Mouse (Mus musculus) layer of hippocampus, postnatal 10 days (tissue): ENCODE data around the gene Grik1. TPM values are rescaled to one million over a fixed set of nuclear protein-coding genes. Genes with fewer than 3 reads are reported as not detected.

Experiments
- DNase-seq, 2 experiments: peaks; one replicate each; pipeline ENCODE4 v3.0.0; 2021; ENCODE audit warnings: low spot score in 2 of 2
- long read RNA-seq: library from polyadenylated mRNA; stranded (forward); transcript quantifications from one replicate; pipeline ENCODE4 v2.0.0, GENCODE M21; 2023
- total RNA-seq, 2 experiments: library from RNA; stranded (reverse); gene quantifications; 2 replicates each; pipeline ENCODE4 v1.2.3; 2021

Grik1 gene
- total RNA-seq, result 10 to 100 TPM; 29.8 to 32.1 TPM
- long read RNA-seq, partial matches to known transcripts, result 1 of 2 reads
- long read RNA-seq, other reads (novel, unspliced or antisense), result 1 of 2 reads

DNA sequence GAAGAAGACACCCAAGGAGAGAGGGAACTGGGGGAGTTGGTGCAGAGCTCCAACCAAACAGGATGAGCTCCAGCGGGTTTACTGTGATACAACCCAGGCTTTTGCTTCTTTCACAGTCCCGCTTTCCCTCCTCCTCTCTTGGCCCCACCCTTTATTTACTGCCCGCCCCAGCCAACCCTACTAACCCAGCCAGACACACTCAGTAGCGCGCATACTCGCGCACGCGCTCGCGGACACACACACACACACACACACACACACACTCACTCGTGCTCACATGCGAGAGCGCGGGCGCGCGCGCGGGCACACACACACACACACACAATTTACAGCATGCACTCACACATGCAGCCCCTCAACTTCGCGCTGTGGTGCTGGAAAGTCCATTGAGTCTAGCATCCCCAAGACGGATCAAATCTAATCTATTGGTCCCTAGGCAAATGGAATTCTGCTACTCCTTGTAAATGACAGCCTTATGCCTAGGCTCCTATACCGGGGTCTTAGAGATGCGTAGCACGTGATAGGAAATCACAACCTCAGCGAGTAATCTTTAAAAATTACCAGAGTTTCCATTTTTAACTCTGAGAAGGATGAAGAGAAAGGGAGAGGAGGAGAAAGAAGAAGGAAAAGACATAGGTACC, at the start of gene Grik1:
Gene Grik1 (minus strand): TSS at position 134 of the 641 bp plus-strand sequence.
- peak; percentile 33 to 55 for DNase-seq

DNA sequence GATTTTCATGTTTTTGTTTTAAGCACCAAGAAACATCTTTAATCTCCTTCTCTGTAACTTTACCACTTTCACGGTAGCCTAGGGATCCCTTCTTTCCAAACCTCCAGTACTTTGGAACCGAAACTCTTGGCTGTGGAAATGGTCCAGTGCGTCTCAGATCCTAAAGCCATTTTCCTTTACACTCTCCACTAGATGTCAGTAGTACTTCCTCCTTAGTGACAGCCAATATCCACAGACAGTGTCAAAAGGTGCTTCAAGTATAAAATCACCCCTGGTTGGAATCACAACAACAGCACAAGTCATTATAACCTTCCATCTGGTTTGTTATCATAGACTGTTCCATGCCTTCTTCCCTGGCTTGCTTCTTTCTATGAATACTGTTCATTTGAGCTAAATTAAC, 4.1 kb upstream of the Grik1 start:
- DNase-seq, result no peak

DNA sequence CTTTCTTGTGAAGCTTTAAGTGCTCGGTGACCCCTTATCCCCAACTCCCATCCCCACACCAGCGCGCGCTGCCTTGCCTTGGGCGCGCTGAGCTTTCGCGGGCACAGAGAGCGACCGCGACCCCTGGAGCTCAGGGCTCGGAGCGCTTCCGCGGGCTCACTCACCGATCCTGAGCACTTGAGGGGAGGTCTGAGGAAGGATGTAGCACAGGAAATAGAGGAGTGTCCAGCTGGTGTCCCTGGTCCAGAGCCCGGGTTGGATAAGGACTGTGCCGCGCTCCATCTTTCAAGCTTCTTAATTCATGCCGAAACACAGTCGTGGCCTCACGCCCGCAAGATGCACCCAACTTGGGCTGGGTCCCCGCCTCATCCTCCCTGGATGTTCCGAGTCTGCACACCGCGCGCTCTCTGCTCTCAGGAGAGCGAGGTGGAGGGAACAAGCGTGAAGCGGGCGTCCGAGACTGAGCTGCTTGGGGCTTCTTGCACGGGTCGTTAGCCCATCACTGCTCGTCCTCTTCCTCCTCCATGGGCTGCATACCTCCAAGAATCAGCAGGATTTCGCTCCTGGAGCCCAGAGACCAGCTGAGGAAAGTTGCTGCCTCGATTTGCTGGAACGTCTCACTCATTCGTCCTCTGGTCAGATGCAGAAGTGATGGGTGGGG, 514 bp downstream of the Grik1 start:
- peak; percentile 4 to 17 for DNase-seq

DNA sequence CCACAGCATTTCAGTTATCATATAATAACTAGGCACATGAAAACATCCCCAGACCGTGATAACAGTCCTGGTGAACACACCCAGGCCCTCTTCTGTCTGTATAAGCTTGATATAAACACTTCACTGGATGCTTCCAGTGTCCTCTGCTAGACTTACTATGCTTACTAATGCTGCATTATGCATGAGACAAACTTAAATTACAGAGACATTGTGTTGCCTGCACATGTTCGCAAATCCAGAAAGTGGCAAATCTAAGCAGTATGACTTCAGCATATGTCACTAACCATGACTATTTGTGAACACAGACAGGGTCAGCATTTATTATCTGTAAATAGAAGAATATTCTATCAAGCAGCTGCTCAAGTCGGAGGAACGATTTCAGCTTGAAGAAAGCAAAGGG, 31.7 kb downstream of the Grik1 start:
- DNase-seq, result no peak

DNA sequence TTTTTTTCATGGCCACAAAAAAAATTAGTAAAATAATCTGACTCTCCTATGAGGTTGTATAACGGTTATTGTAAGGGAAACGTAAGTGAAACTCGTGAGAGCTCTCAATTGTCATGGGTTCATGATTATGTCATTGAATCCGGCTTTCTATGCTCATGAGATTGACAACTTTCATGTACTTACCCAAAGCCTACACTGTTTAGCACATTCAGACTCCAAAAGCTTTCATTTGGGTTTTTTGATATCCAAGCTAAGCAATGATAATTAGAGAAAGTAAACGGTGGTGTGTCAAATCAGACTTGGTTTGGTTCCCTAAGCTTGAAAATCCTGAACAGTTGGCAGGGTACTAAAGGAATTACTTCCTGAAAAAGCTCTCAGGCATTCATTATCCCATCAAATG, 33.0 kb downstream of the Grik1 start:
- DNase-seq, result no peak

DNA sequence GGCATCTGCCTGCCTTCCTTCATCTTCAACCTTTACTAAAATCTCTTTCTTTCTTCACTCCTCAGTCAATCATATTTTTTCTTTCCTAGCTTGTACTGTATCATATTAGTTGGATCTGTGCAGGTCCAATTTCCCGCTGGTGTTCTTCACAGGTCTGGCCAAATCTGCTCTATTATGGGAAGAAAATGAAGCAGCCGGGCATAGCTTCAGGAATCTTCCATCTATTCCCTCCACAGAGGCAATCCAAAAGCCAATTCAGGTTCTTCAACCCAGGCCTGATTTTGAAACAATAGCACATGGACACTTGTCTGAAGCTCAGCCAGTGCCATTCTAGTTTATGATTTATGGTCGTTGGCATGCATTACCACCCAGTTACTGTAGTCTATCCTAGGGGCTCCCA, 34.0 kb downstream of the Grik1 start:
- DNase-seq, result no peak

DNA sequence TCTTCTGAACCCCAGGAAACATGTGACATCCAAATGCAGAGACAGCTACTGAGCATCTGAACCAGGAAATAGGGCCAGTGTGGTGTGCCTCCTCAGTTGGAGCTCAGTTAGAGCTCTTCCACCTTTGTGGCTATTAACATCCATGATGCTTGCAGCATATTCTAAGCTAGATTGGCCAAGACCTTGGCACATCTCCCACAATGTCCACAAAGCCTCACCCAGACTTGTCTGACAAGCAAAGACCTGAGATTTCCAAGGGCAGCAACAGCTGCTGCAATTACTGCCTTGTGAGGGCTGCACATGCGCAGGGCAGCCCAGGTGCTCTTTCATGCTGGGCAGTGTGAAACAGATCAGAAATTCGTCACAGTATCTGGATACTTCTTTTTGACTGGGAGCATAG, 37.4 kb downstream of the Grik1 start:
- DNase-seq, result no peak

DNA sequence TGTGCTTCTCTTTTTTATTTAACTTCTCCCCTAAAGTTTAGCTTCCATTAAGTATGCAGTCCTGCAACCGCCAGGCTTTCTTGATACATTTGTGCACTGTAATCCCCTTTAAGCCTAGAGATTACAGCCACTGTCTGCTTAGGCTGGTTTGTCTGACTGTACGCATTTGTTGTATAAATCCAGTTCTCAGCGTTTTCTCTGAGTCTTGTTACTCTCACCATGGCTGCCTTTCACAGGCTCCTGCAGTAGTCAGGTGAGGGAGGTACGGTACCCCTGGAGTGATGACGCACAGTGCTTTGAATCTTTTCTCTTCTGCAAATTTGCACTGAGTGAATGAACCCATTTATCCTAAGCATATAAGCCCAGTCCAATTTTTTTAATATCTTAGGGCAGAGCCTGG, 39.0 kb downstream of the Grik1 start:
- no peak for DNase-seq

DNA sequence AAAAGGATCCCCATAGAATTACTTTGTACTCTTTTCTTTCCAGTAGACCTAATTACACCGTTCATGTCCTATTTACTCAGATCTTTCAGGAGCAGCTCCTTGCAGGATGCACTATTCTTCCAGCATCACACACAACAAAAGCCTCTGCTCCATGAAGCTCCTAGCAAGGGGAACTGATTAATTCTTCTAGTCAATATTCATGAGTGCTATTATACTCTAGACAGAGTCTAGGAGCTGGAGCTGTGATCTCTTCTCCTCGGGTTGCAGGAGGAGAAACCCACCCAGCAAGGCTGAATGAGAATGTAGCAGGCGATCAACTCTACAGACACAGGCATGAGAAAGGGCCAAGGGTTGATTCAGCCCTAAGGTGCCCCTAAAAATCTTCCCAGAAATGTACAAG, 40.2 kb downstream of the Grik1 start:
- no peak for DNase-seq

DNA sequence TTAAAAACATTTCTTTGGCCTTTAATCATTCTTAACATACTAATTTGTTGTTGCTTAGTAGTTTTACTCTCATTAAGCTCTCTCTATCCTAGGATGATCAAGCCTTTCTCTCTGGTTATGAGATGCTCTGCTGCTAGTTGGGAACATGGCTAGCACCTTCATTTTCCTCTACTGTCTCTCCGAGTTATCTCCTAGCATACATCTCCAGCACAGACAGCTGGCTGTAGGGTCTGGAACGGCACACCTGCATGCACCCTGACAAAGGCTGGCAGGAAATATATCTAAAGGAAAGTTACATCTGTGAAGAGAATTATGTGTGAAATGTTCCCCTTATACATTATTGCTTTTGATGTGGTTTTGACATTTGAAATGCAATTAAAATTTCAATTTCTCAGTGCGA, 42.5 kb downstream of the Grik1 start:
- DNase-seq, result no peak

DNA sequence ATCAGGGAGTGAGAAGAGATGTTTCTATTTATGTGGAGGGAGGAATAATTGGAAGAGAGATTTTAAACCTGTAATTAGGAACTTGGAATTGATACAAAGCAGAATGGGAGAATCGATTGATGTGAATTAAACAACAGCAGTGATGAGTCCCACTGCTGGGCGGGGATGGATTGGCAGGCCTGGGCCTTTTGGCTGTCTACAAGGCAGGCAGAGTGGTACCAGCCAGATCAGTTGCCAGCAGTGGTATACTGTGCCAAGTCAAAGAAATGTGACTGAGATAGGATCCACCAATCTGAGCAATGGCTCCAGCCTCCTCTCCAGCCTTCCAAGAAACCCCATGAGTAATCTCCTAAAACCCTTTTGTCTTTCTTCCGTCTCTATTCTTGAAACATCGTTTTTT, 45.4 kb downstream of the Grik1 start:
- DNase-seq, result peak; percentile 26 to 47

DNA sequence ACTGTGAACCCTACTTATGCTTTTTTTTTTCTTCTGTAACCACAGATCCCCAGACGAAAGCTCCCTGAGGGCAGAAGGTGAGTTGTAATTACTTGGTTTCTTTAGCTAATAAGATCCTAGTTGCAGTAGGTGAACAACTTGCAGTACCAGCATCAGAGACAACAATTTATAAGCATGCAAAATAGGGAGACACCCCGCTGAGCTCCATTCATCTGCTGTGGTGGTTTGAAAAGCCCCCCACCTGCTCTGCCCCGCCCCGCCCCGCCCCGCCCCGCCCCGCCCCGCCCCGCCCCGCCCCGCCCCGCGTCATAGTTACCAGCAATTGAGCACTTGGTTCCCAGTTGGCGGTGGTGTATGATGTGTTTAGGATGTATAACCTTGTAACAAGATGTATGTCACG, 64.4 kb downstream of the Grik1 start:
- DNase-seq, result no peak

DNA sequence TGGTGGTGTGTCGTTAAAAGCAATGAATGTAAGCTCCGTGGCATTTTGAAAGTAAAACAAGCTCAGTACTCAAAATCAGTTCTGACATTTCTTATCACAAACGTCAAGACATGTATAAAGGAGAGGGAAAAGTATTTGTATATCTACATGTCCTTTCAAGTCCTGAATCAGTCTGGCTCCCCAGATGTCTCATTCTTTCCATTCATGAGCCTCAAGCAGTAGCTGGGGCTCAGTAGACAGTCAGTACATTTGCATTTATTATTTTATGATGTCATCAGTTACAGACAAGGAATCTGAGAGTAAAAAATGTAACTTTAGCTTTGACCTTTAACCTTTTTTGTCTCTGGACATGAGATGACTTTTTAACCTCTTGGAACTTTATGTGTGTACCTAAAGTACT, 68.1 kb downstream of the Grik1 start:
- no peak for DNase-seq

DNA sequence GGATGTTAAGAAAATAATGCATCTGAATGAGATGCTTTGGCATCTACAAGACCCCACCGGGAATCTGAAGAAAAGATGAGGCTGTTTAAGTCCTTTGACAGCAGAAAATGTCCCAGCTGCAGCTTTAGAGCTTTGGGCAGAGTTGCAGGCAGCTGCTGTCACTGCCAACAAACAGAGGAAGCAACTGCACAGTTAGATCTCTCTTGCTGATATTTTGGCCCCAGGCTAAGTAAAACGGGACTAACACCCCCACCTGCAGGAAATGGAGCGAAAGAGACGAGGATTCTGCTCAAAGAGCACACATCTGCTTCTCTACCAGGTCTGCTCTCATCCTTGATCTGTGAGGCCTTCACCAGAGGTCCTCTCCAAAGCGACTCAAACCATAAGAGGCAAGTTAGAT, 77.5 kb downstream of the Grik1 start:
- no peak for DNase-seq

DNA sequence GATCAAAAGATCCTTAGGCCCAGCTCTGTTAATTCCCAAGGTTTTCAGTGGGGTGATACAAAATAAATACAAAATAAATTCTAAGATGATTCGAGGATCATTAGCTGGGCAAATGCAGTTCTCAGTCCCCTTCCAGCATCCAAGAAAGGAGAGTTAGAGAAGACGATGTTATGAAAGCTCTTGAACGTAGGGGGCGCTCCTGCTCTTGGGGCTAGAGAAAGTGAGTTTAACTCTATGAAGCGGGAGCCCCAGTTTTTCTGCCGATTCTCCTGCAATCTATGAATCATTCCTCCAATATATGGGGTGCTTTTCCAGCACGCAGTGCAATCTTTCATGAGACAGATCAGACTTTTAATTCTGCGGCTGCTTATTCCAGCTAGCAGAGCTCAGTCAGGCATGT, 78.2 kb downstream of the Grik1 start:
- DNase-seq, result peak in 1 of 2 experiments; percentile 23

DNA sequence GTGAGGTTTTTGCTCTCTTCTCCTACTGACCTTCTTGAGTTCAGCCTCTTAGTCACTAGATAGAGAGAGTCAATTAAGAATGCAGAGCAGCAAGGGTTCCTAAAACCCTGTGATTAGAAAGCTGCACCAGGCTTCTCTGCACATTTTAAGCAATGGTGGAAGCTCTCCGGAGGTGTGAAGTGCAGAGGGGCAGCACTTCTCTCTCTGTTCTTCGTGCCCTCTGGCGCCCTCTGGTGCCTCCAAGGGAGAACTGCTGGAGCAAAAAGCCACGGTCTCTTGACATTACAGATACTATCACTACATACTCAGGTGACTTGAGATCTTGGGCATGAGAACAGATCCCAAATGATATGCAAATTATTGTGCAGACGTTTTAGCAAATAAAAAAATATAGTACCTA, 85.7 kb downstream of the Grik1 start:
- DNase-seq, result peak; percentile 69 to 82

DNA sequence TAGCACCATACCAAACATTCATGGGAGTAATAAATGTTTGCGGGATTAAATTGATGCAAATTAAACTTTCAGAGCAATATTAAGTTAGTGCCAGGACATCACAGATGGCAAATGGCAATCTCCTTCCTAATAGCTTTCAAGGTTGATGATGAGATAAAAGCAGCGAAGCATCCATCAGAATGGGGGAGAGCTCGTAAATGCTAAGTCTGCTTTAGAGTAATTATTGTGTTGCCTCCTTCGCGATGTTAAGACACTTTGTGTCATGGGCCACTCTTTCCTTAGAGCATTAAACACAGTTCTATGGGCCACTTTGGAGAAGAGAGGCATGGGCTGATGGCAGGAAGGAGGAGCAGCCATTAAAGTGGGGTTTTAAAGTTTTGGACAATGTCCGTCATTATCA, 86.1 kb downstream of the Grik1 start:
- no peak for DNase-seq

DNA sequence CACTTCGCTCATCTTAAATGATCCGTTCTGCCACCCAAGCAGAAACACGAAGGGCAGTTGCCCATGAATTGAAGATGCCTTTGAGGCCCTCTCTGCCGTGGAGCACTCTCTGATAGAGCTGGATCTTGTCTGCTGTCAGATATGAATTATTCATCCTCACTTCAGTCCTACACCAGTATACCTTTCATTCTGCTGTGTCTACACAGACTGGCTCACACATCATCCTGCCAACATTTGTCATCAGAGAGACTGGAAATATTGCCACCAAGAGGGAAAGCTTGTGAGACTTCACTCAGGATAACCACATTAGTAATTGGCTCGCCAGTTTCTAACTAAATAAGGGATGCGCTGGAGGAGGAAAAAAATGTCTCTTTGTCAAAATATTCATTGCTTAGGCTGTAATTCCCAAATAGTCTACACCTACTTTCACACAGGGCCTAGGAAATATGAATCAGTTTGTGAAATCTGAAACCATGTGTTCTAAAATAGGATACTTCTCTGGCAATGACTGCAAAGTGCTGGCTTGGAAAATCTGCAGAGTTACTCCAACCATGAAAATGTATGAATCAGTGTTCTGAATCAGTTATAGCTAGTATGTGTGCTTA, 102.5 kb downstream of the Grik1 start:
- DNase-seq, result no peak

DNA sequence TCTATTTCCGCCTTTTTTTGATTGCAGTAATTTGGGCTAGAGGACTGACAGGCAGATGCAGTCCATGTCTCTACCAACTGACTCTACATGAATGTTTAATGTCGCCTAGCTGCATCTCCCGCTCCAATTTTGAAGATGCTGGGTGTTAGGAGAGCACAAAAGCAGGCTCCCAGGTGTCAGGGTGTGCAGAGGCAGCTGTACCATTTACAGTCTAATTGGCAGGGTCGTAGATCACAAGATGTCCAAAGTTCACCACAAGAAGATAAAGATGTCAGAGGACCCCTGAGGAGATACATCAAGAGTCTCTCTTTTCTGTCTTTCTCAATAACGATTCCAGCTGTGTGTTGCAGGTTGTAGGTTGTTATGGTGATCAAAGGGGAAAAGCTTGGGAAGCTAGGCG, 111.3 kb downstream of the Grik1 start:
- DNase-seq, result no peak

DNA sequence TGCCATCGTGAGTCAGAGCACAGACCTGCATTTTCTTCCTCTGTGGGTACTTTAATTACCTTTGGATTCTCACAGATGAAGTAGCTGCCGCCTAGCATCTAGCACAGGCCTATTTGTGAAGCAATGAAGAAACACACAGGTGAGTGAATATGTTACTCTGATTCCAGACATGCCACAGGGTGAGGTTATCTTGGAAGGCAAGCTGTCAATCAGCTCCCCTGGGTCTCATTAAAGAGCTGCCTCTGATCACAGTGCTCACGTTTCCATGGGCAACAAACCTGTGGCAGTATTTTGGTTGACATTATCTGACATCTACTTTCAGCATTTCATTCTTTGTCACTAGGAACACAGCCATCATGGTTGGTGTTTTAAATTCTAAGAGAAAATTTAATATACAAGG, 112.7 kb downstream of the Grik1 start:
- no peak for DNase-seq

DNA sequence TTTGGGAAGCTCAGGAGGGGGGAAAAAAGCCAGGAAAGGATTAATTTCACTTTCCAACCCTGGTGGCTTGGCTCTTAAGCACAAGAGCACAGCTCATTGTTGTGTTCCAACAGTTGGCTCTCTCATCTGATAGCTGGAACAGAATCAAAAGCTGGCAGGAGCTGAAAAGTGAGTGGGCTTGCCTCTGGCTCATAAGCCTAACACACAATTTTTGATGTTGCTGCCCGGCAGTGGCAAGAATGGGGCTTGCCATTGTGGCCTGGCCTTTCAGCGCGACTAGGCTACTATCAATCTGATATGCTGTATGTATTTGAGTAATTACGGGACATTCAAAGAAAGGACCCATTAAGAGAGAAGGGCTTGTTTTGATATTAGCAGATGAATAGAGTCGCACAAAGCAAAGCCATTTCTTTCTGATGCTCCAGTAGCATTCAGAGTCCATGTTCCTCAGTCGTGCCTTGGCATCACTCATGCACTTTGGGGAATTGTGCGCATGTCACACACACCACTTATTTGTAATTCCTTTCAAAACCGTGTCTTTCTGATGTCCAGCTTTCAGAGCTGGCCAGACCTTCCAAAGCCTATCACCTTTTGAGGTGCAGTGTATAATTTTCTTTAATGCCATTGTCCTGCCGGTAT, 115.9 kb downstream of the Grik1 start:
- DNase-seq, result peak; percentile 71 to 77

DNA sequence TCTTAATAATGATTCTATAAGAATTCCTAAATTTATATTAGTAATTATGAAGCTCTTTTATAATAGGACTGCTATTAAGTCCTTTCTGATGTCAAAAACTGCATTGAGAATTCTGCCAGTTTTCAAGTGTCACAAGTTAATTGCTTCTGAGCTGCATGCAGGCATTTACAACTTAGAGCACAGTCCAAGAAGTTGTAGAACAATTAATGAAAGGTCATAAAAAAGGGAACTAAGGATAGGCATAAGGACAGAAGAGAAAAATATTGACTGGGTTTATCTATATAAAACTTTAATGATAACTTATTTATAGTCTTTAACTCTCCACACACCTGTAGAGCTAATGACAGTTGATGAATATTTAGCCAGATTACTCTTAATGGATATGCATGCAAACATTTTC, 123.5 kb downstream of the Grik1 start:
- no peak for DNase-seq
